Mouse (Mus musculus): ENCODE results near the gene Gm5460.

GRCm38 (mm10) chr14:34071665-34072064 is 55.1 kb downstream of the Gm5460 start:
- TF ChIP-seq CTCF (IDR thresholded peaks at IDR 0.05) (no peak), EP300 (IDR thresholded peaks at IDR 0.05) (no peak)

Measured in lung, postnatal 0 days (tissue).